Mouse (Mus musculus) embryonic facial prominence, embryonic 15.5 days (tissue): ENCODE measurements around the gene Zfp423. TPM values are rescaled to one million over a fixed set of nuclear protein-coding genes. Genes with fewer than 3 reads are reported as not detected.

Source experiments
- ATAC-seq: fragments of 200-750 bp; cut with Nextera tagmentation; 2 replicates; pipeline ENCODE4 v1.8.0; 2017; ENCODE audit warnings: low read depth, moderate TSS enrichment; ENCODE audit not compliant: insufficient number of reproducible peaks, low FRiP score, low TSS enrichment
- H3K27ac ChIP-seq: fragments of 300-500 bp; sonication (generic); replicated peaks from 2 replicates; pipeline ENCODE4 v1.5.1; 2015; ENCODE audit warnings: mild to moderate bottlenecking, inconsistent platforms
- H3K27me3 ChIP-seq: fragments of 300-500 bp; sonication (generic); 2 replicates; pipeline ENCODE4 v1.6.1; 2015; ENCODE audit warnings: inconsistent platforms
- H3K36me3 ChIP-seq: fragments of 300-500 bp; sonication (generic); 2 replicates; pipeline ENCODE4 v1.6.1; 2015; ENCODE audit warnings: mild to moderate bottlenecking, inconsistent platforms
- H3K4me1 ChIP-seq: fragments of 300-500 bp; sonication (generic); 2 replicates; pipeline ENCODE4 v1.6.1; 2015; ENCODE audit warnings: inconsistent platforms
- H3K4me2 ChIP-seq: fragments of 300-500 bp; sonication (generic); replicated peaks from 2 replicates; pipeline ENCODE4 v1.6.1; 2015; ENCODE audit warnings: mild to moderate bottlenecking, inconsistent platforms
- H3K4me3 ChIP-seq: fragments of 300-500 bp; sonication (generic); replicated peaks from 2 replicates; pipeline ENCODE4 v1.5.1; 2015; ENCODE audit warnings: mild to moderate bottlenecking, inconsistent platforms
- H3K9ac ChIP-seq: fragments of 300-500 bp; sonication (generic); 2 replicates; pipeline ENCODE4 v1.6.1; 2015; ENCODE audit warnings: inconsistent platforms
- H3K9me3 ChIP-seq: fragments of 300-500 bp; sonication (generic); replicated peaks from 2 replicates; pipeline ENCODE4 v1.6.1; 2016; ENCODE audit warnings: inconsistent platforms
- WGBS: fragments of 180-500 bp; shearing (Covaris S2); methylation state at CpG from one replicate; pipeline ENCODE4 v1.1.7; 2015; 5-methylcytosine and 5-hydroxymethylcytosine counted together
- polyA plus RNA-seq: library from polyadenylated mRNA; unstranded; fragments of >200 nt; fragmentation: Nextera tagmentation; extraction: Ambion mirVana; gene quantifications from 2 replicates; pipeline ENCODE4 v1.2.1, GENCODE M21; 2015

Gene Zfp423
- polyA plus RNA-seq, 1 experiment from 2014 or later: 20.5 TPM

DNA sequence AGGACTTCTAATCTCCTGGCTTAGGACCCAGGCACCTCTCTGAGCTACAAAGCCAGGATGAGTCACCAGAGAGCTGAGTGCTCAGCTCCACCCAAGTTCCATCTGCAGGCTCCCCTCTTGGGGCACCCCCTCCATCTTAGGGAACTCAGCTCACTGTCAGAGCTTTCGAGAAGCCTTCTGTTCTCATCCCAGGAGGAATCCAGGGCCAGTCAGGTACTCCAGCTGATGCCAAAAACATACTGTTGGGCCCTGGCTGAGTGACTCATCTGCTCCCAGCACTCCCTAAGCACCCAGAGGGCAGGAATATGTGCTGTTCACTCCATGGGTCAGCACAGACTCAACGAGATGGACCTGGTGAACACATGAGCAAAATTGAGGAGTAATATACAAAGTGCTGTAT is 184.4 kb downstream of the Zfp423 start:
- no peak for ATAC-seq

DNA sequence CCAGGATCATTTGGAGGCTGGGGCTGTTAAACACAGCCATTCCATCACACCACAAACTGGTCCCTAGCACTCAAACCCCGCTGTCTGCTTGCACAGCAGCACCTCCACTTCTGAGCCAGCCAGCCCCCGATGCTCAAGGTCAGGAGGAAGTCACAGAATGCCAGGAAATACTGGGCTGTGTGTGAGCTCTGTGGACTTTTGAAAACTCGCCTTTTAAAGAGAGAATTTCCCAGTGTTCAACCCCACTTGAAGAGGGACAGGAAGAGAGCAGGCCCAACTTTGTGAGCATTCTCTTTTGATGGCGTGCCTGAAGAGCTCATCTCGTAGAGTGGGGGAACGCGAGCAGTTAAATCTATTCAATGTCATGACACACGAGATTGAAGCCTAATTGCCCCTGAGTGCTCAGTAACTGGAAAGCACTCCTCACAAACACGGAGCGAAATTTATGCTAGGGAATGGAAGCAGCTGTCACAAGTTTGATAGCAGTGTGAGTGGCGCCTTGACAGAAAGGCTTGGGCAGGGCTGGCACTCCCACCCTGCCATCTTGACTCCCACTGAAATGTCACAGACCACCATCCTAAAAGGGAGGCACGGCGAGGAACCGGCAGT is 186.4 kb downstream of the Zfp423 start:
- Histone ChIP-seq H3K27me3 (no peaks in the 10 kb centered on the region), H3K4me1 (peaks cover 8% of the 10 kb centered on the region), H3K4me3 (no peak overlapping the region), H3K9ac (no peak overlapping the region), H3K9me3 (no peaks in the 10 kb centered on the region), H3K4me2 (no peak overlapping the region), H3K27ac (no peak overlapping the region), H3K36me3 (peaks cover 21% of the 10 kb centered on the region)
- ATAC-seq: no peak
- WGBS: 78% methylated on average over 14 of the region's 14 CpGs

More for the DNA sequence above, 184.4 kb downstream of the Zfp423 start:
- Histone ChIP-seq H3K4me1 (peaks cover 8% of the 10 kb centered on the region), H3K4me2 (no peak overlapping the region), H3K36me3 (peaks cover 35% of the 10 kb centered on the region), H3K9ac (no peak overlapping the region), H3K4me3 (no peak overlapping the region), H3K27ac (no peak overlapping the region), H3K27me3 (no peaks in the 10 kb centered on the region), H3K9me3 (no peaks in the 10 kb centered on the region)
- WGBS: 62% methylated on average over 2 of the region's 2 CpGs

DNA sequence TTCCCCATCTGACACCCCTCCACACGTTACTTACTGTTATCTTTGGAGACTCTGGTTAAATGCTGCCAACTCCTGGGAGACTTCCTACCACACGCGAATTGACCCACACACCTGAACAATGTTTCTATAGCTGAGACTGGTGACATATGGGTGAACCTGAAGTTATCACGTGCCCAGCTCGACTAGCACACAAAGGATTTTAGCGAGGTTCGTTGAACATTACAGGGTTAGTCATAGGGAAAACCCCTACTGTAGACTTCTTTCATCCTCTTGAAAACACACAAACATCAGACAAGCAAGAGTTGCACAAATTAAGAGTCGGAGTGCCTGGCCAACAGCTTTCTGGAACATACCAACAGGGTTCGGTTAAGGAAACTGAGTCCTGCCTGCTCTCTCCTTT is 191.5 kb downstream of the Zfp423 start:
- Histone ChIP-seq H3K36me3 (peaks cover 12% of the 10 kb centered on the region), H3K27me3 (no peaks in the 10 kb centered on the region), H3K9ac (no peak overlapping the region), H3K4me3 (no peak overlapping the region), H3K4me1 (no peaks in the 10 kb centered on the region), H3K4me2 (no peak overlapping the region), H3K27ac (no peak overlapping the region), H3K9me3 (no peaks in the 10 kb centered on the region)
- ATAC-seq: no peak
- 86% methylated on average over 9 of the region's 9 CpGs for WGBS

DNA sequence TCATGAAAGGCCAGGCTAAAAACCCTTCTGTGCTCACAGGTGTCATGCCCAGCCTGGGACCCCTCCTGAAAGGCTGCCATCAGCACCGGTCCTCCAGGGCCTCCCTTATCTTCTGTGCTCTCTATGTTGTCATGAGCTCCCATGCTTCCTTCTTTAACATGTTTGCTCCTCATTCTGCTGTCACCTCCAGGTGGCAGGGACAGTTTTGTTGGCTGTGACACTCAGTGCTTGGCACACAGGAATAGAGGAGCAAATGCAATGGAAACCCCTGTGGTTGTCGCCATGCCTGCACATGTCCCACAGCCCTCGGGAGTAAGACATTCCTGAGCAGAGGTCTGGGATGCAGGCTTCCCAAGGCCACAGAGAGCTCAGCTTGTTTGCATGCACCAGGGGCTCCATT is 194.1 kb downstream of the Zfp423 start:
- ATAC-seq: no peak
- no peaks in the 10 kb centered on the region for H3K27me3 ChIP-seq

DNA sequence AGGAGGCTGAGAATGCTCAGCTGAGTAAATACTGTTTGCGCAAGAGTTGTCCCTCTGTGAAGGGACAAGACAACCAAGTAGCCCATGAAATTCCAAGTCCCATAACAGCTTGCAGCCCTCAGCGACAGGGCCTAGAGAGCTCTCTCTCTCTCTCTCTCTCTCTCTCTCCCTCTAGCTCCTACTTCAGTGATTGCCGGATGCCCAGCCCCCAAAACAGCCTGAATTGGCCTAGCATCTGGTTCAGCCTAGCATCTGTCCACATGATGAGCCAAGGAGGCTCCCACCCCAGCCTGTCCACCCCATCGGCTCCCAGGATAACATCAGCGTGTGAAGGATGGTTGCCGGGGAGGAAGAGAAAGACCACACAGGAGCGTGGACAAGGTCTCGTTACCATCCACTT is 200.6 kb downstream of the Zfp423 start:
- no peaks in the 10 kb centered on the region for H3K9me3 ChIP-seq
- no peaks in the 10 kb centered on the region for H3K36me3 ChIP-seq
- H3K4me1 ChIP-seq: peaks cover 11% of the 10 kb centered on the region; the same call in 1 of the 2 replicates
- no peaks in the 10 kb centered on the region for H3K27me3 ChIP-seq
- H3K4me2 ChIP-seq: no peak overlapping the region
- no peak overlapping the region for H3K4me3 ChIP-seq
- H3K27ac ChIP-seq: no peak overlapping the region
- H3K9ac ChIP-seq: no peak overlapping the region
- 66% methylated on average over 8 of the region's 8 CpGs for WGBS
- no peak for ATAC-seq

More for the DNA sequence above, 194.1 kb downstream of the Zfp423 start:
- Histone ChIP-seq H3K9me3 (no peaks in the 10 kb centered on the region), H3K4me1 (no peaks in the 10 kb centered on the region), H3K36me3 (no peaks in the 10 kb centered on the region), H3K27ac (no peak overlapping the region), H3K9ac (no peak overlapping the region), H3K4me3 (no peak overlapping the region), H3K4me2 (no peak overlapping the region)
- 61% methylated on average over 3 of the region's 3 CpGs for WGBS

DNA sequence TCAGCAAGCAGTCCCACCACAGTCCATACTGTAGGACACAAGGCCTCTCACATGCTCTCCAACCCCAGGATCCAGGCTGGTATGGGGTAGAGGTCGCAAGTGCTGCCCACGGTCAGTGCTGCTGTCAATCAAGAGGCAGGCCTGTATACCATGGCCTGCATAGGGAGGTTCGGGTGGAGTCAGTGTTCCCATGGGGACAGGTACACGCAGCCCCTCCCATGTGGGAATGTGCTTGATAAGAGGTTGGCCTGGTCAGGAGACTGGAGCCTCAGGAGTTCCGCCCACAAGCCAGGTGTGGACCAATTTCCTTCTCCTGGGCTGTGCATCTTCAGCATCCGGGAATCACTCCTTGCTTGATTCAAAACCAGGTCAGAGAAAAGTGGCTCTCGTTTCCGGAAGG is 204.5 kb downstream of the Zfp423 start:
- Histone ChIP-seq H3K9ac (no peak overlapping the region), H3K4me3 (no peak overlapping the region), H3K27me3 (no peaks in the 10 kb centered on the region), H3K9me3 (no peaks in the 10 kb centered on the region), H3K4me2 (no peak overlapping the region), H3K36me3 (no peaks in the 10 kb centered on the region), H3K4me1 (peaks cover 44% of the 10 kb centered on the region), H3K27ac (no peak overlapping the region)
- 84% methylated on average over 8 of the region's 8 CpGs for WGBS
- ATAC-seq: no peak

DNA sequence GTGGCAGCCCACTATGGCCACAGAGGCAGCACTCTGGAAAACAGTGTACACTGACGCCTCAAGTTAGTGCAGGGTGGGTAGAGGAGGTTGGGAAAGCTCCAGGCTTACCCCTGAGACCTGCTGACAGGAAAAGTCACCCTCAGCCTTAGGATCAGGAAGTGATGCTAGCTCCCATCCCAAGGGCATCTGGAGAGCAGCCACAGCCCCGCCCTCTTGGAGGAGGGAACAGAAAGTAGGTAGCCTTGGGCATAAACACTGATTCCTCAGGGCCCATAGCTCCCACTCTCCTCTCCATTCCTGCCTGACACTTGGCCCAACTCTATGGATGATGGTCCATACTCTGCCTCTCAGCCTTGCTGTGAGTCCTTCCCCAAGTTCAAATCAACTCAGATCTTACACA is 205.8 kb downstream of the Zfp423 start:
- 59% methylated on average over 2 of the region's 2 CpGs for WGBS
- no peak overlapping the region for H3K4me2 ChIP-seq
- H3K9ac ChIP-seq: no peak overlapping the region
- H3K4me1 ChIP-seq: peaks cover 45% of the 10 kb centered on the region
- H3K9me3 ChIP-seq: no peaks in the 10 kb centered on the region
- H3K36me3 ChIP-seq: no peaks in the 10 kb centered on the region
- no peak for ATAC-seq
- H3K27me3 ChIP-seq: no peaks in the 10 kb centered on the region
- no peak overlapping the region for H3K27ac ChIP-seq
- no peak overlapping the region for H3K4me3 ChIP-seq

DNA sequence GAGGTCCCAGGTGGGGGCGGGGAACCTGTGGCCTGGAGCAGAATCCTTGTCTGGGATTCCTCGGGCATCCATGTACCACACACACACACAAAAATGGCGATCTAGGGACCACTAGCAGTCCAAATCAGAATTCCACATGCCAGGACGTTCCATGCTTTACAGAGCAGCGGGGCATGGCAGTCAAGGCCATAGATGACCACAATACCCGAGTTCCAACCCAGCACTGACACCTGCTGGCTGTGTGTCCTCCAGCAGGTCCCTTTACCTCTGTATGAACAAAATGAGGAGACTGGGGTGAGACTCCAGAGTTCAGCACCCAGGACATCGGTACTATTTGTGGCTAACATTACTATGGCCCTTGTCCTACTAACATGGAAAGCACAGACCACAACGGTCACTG is 206.2 kb downstream of the Zfp423 start:
- H3K27me3 ChIP-seq: no peaks in the 10 kb centered on the region
- 71% methylated on average over 8 of the region's 8 CpGs for WGBS
- no peak overlapping the region for H3K4me3 ChIP-seq
- no peaks in the 10 kb centered on the region for H3K9me3 ChIP-seq
- H3K36me3 ChIP-seq: no peaks in the 10 kb centered on the region
- no peak overlapping the region for H3K27ac ChIP-seq
- ATAC-seq: no peak
- H3K4me2 ChIP-seq: no peak overlapping the region
- no peak overlapping the region for H3K9ac ChIP-seq
- peaks cover 44% of the 10 kb centered on the region for H3K4me1 ChIP-seq

DNA sequence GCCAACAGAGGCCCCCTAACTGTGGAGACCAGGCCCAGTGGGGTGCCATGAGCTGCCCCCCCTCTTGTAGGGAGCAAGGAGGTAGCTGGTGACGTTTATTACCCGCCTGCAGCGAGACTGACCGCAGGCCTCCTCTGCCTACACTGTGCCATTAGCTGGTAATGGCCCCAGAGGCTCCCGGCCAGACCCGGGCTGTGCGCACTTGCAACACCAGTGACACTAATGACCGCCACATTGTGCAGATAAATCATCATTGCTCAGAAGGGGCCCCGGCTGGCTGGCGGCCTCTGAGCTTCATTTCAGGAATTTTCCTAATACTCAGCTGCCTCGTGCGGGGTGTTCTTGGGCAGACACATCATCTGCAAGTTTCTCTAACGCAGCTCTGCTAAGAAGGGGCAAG is 206.7 kb downstream of the Zfp423 start:
- Histone ChIP-seq H3K9me3 (no peaks in the 10 kb centered on the region), H3K27me3 (no peaks in the 10 kb centered on the region), H3K9ac (no peak overlapping the region), H3K27ac (no peak overlapping the region), H3K36me3 (no peaks in the 10 kb centered on the region), H3K4me2 (no peak overlapping the region), H3K4me3 (no peak overlapping the region), H3K4me1 (peaks cover 45% of the 10 kb centered on the region)
- no peak for ATAC-seq
- 73% methylated on average over 13 of the region's 13 CpGs for WGBS

DNA sequence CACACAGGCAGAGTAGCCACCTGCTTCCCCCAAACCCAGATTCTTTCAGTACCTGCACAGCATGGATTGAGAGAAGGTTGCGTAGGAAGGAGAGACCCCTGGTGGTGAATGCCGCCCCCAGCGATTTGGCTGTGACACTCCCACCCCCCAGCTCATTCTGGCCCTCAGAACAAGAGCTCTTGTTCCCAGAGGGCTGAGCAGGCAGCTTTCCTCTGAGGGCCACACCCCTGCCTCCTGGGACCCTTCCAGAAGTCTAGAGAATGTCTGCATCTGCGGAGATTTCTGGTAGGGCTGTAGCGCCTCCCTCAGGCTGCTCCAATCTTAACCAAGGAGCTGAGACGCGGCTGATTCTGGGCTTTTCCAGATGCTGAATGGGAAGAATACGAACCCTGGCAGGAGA is 211.8 kb downstream of the Zfp423 start:
- H3K9me3 ChIP-seq: no peaks in the 10 kb centered on the region
- H3K4me2 ChIP-seq: no peak overlapping the region
- no peaks in the 10 kb centered on the region for H3K27me3 ChIP-seq
- ATAC-seq: no peak; the same call in 1 of the 2 replicates
- H3K27ac ChIP-seq: no peak overlapping the region
- WGBS: 44% methylated on average over 8 of the region's 8 CpGs
- H3K9ac ChIP-seq: no peak overlapping the region
- H3K36me3 ChIP-seq: no peaks in the 10 kb centered on the region
- H3K4me3 ChIP-seq: no peak overlapping the region
- H3K4me1 ChIP-seq: peaks cover 64% of the 10 kb centered on the region

DNA sequence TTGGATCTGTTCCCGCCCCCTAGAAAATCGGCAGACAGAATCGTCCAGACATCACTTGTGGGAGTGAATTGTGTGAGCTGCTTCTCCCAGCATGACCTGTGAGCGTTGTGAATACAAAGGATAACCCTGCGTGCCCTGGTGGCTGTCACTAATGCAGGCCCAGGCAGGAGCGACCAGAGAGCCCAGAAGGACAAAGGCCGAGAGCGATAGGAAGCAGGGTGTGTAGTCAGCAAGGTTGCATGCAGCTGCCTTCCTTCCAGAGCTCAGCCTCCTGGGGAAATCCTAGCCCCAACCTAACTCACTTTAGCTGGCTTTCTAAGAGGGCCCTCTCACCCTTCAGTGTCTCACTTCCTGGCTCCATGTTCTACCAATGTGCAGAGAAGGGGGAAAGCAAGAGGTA is 212.3 kb downstream of the Zfp423 start:
- Histone ChIP-seq H3K9me3 (no peaks in the 10 kb centered on the region), H3K9ac (no peak overlapping the region), H3K27ac (no peak overlapping the region), H3K4me3 (no peak overlapping the region), H3K4me2 (no peak overlapping the region), H3K36me3 (no peaks in the 10 kb centered on the region), H3K27me3 (no peaks in the 10 kb centered on the region), H3K4me1 (peaks cover 59% of the 10 kb centered on the region)
- no peak for ATAC-seq
- WGBS: 35% methylated on average over 8 of the region's 8 CpGs

DNA sequence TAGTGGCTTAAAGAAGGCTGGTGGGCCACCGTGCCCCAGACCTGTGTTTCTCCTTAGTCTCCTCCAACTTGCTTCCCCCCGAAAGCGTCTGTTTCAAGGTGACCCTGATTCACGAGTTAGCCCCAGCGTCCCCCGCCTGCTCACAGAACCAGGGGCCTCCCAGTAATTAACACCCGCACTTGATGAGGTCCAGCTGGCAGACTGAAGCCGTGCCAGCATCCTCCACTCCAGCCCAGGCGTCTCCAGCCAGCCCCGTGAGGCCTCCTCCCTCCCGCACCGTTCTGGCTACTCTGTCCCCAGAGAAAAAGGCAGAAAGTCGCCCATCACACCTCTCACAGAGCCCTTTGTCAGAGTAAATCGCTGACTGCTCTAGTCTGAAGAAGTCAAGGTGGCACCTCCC is 213.3 kb downstream of the Zfp423 start:
- Histone ChIP-seq H3K27ac (no peak overlapping the region), H3K36me3 (no peaks in the 10 kb centered on the region), H3K4me3 (no peak overlapping the region), H3K9me3 (no peaks in the 10 kb centered on the region), H3K27me3 (no peaks in the 10 kb centered on the region), H3K9ac (no peak overlapping the region), H3K4me2 (no peak overlapping the region), H3K4me1 (peaks cover 52% of the 10 kb centered on the region)
- WGBS: 39% methylated on average over 14 of the region's 14 CpGs
- ATAC-seq: no peak
